Mouse (Mus musculus) neural tube, embryonic 14.5 days (tissue): ENCODE data around the gene Cryzl1. TPM values are rescaled to one million over a fixed set of nuclear protein-coding genes. Genes with fewer than 3 reads are reported as not detected.

Experiments used
- ATAC-seq: fragments of 200-750 bp; cut with Nextera tagmentation; 2 replicates; pipeline ENCODE4 v1.8.0; 2017; ENCODE audit warnings: low read depth, mild to moderate bottlenecking, moderate TSS enrichment, moderate library complexity
- H3K27ac ChIP-seq: fragments of 300-500 bp; sonication (generic); 2 replicates; pipeline ENCODE4 v1.5.1; 2014; ENCODE audit warnings: low read depth, mild to moderate bottlenecking, control low read depth, low read length, moderate library complexity, mixed read lengths
- H3K27me3 ChIP-seq: fragments of 300-500 bp; sonication (generic); 2 replicates; pipeline ENCODE4 v1.6.1; 2014; ENCODE audit warnings: low read length; ENCODE audit not compliant: control insufficient read depth, insufficient read depth
- H3K36me3 ChIP-seq: fragments of 300-500 bp; sonication (generic); 2 replicates; pipeline ENCODE4 v1.6.1; 2014; ENCODE audit warnings: low read length, mixed read lengths; ENCODE audit not compliant: control insufficient read depth, insufficient read depth
- H3K4me1 ChIP-seq: fragments of 300-500 bp; sonication (generic); 2 replicates; pipeline ENCODE4 v1.6.1; 2014; ENCODE audit warnings: low read length; ENCODE audit not compliant: control insufficient read depth, insufficient read depth
- H3K4me2 ChIP-seq: fragments of 300-500 bp; sonication (generic); 2 replicates; pipeline ENCODE4 v1.6.1; 2014; ENCODE audit warnings: mild to moderate bottlenecking, low read depth, low read length, control low read depth
- H3K4me3 ChIP-seq: fragments of 300-500 bp; sonication (generic); 2 replicates; pipeline ENCODE4 v1.5.1; 2014; ENCODE audit warnings: low read depth, low read length, control low read depth, mixed read lengths
- H3K9ac ChIP-seq: fragments of 300-500 bp; sonication (generic); replicated peaks from 2 replicates; pipeline ENCODE4 v1.6.1; 2014; ENCODE audit warnings: low read depth, mild to moderate bottlenecking, control low read depth, low read length, mixed read lengths
- H3K9me3 ChIP-seq: fragments of 300-500 bp; sonication (generic); 2 replicates; pipeline ENCODE4 v1.6.1; 2016; ENCODE audit warnings: low read length; ENCODE audit not compliant: control insufficient read depth
- WGBS: fragments of 180-500 bp; shearing (Covaris S2); extraction: QIAGEN DNeasy Blood & Tissue Kit; methylation state at CpG from one replicate; pipeline ENCODE4 v1.1.7; 2014; 5-methylcytosine and 5-hydroxymethylcytosine counted together
- polyA plus RNA-seq: library from polyadenylated mRNA; unstranded; fragments of >200 nt; fragmentation: Nextera tagmentation; extraction: Ambion mirVana; gene quantifications from 2 replicates; pipeline ENCODE4 v1.2.1, GENCODE M21; 2014

The Cryzl1 gene
- polyA plus RNA-seq, 1 experiment from 2014 or later: 118 TPM

GRCm38 (mm10) chr16:91688023-91688618, 40.7 kb downstream of the Cryzl1 start:
- 1% methylated on average over 50 of the region's 51 CpGs for WGBS
- Histone ChIP-seq H3K4me1 (peaks cover 8% of the 10 kb centered on the region; the same call in 1 of the 2 replicates), H3K4me3 (peak overlapping the region; percentile 86), H3K9me3 (no peaks in the 10 kb centered on the region), H3K27me3 (no peaks in the 10 kb centered on the region), H3K9ac (peak overlapping the region; percentile 83), H3K4me2 (peak overlapping the region; percentile 82), H3K36me3 (peaks cover 21% of the 10 kb centered on the region), H3K27ac (peak overlapping the region; percentile 83)
- ATAC-seq: peak; percentile 60

DNA sequence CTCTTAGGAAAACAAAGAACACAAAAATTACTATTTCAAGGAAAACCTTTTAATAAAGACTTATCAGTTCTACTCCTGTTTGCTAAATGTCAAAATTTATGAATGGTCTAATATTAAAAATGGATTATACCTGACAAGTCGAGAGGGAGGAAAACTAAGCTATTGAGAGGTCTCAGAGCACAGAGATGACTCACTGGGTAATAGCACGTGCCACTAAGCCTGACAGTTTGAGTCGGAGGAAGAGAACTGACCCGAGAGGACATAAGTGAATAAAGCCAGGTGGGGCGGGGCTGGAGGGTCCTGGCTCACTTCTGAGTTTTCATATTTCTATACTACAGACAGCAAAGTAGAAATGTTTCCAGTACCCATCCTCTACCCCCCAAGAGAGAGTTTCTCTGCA, 42.4 kb downstream of the Cryzl1 start:
- Histone ChIP-seq H3K4me2 (no peak overlapping the region), H3K4me3 (no peak overlapping the region), H3K27ac (no peak overlapping the region), H3K9me3 (no peaks in the 10 kb centered on the region), H3K4me1 (peaks cover 8% of the 10 kb centered on the region; the same call in 1 of the 2 replicates), H3K36me3 (peaks cover 29% of the 10 kb centered on the region), H3K9ac (no peak overlapping the region), H3K27me3 (no peaks in the 10 kb centered on the region)
- ATAC-seq: no peak
- 89% methylated on average over 5 of the region's 5 CpGs for WGBS

DNA sequence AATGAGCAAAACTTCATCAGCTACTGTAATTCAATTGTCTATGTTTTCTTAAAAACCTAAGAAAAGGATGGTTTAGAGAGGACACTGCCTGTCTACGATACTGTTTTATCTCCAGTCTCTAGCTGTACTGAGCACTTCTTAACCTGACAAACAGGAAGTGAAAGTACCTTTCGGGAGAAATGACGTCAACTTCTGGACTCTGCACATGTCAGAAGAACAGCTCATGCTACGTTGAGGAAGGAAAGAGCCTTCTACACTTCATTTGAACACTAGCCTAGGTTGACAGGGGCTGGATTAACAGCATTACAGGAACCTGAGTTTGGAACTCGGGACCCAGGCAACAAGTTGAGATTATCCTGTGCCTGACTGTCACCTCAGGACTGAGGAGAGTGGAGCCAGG, 43.2 kb downstream of the Cryzl1 start:
- H3K9ac ChIP-seq: no peak overlapping the region
- peaks cover 36% of the 10 kb centered on the region for H3K36me3 ChIP-seq
- H3K27ac ChIP-seq: no peak overlapping the region
- H3K4me3 ChIP-seq: no peak overlapping the region
- no peak for ATAC-seq
- no peak overlapping the region for H3K4me2 ChIP-seq
- 93% methylated on average over 5 of the region's 5 CpGs for WGBS
- H3K4me1 ChIP-seq: peaks cover 8% of the 10 kb centered on the region; the same call in 1 of the 2 replicates
- no peaks in the 10 kb centered on the region for H3K9me3 ChIP-seq
- H3K27me3 ChIP-seq: no peaks in the 10 kb centered on the region

- no peaks in the 10 kb centered on the region for H3K9me3 ChIP-seq
- ATAC-seq: no peak
Observed at GRCm38 (mm10) chr16:91680656-91681055, 48.1 kb downstream of the Cryzl1 start.

GRCm38 (mm10) chr16:91678147-91678911, 50.4 kb downstream of the Cryzl1 start:
- no peaks in the 10 kb centered on the region for H3K4me1 ChIP-seq
- 93% methylated on average over 5 of the region's 5 CpGs for WGBS
- no peak overlapping the region for H3K4me3 ChIP-seq
- peaks cover 58% of the 10 kb centered on the region for H3K36me3 ChIP-seq
- H3K27me3 ChIP-seq: no peaks in the 10 kb centered on the region
- no peak overlapping the region for H3K9ac ChIP-seq
- H3K4me2 ChIP-seq: no peak overlapping the region
- no peaks in the 10 kb centered on the region for H3K9me3 ChIP-seq
- no peak for ATAC-seq
- no peak overlapping the region for H3K27ac ChIP-seq

More at GRCm38 (mm10) chr16:91680656-91681055, 48.1 kb downstream of the Cryzl1 start:
- no peak overlapping the region for H3K27ac ChIP-seq
- no peaks in the 10 kb centered on the region for H3K27me3 ChIP-seq
- 83% methylated on average over 5 of the region's 5 CpGs for WGBS
- no peak overlapping the region for H3K4me2 ChIP-seq
- peaks cover 66% of the 10 kb centered on the region for H3K36me3 ChIP-seq
- H3K4me3 ChIP-seq: no peak overlapping the region
- H3K4me1 ChIP-seq: no peaks in the 10 kb centered on the region
- no peak overlapping the region for H3K9ac ChIP-seq

GRCm38 (mm10) chr16:91674500-91674899, 54.3 kb downstream of the Cryzl1 start:
- H3K4me2 ChIP-seq: no peak overlapping the region
- no peak for ATAC-seq
- no peaks in the 10 kb centered on the region for H3K9me3 ChIP-seq
- H3K9ac ChIP-seq: no peak overlapping the region
- H3K36me3 ChIP-seq: peaks cover 70% of the 10 kb centered on the region
- 85% methylated on average over 4 of the region's 4 CpGs for WGBS
- no peak overlapping the region for H3K4me3 ChIP-seq
- H3K27ac ChIP-seq: no peak overlapping the region
- H3K4me1 ChIP-seq: no peaks in the 10 kb centered on the region
- H3K27me3 ChIP-seq: no peaks in the 10 kb centered on the region

- Histone ChIP-seq H3K4me2 (no peak overlapping the region), H3K36me3 (peaks cover 70% of the 10 kb centered on the region), H3K27ac (no peak overlapping the region), H3K4me1 (0 out of 2 replicates have a peak, but pooled peaks cover 3% of the 10 kb centered on the region), H3K4me3 (no peak overlapping the region), H3K9me3 (no peaks in the 10 kb centered on the region), H3K9ac (no peak overlapping the region), H3K27me3 (no peaks in the 10 kb centered on the region)
- ATAC-seq: no peak
- 96% methylated on average over 3 of the region's 3 CpGs for WGBS
Observed at GRCm38 (mm10) chr16:91663795-91664194, 65.0 kb downstream of the Cryzl1 start.

DNA sequence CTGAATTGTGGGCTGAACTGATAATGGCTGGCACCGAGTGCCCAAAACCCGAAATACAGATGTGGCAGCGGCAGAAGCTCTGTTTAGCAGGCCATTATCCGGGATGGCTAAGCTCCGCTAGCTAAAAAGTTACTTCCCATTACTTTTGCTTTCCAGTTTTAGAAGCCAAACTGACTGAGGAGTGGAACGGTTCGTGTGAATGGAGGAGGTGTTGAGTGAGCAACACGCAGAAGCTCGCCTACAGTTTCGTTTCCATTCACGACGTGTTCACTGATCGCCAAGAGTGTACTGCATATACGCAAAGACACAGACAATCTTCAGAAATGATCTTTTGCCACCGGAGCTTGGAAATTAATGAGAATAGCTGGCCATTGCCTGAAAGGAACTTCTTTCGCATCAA, 66.4 kb downstream of the Cryzl1 start:
- H3K4me2 ChIP-seq: no peak overlapping the region
- 0 out of 2 replicates have a peak, but pooled peaks cover 3% of the 10 kb centered on the region for H3K4me1 ChIP-seq
- H3K9me3 ChIP-seq: no peaks in the 10 kb centered on the region
- WGBS: 96% methylated on average over 16 of the region's 16 CpGs
- no peaks in the 10 kb centered on the region for H3K27me3 ChIP-seq
- ATAC-seq: no peak
- H3K9ac ChIP-seq: no peak overlapping the region
- H3K4me3 ChIP-seq: no peak overlapping the region
- no peak overlapping the region for H3K27ac ChIP-seq
- peaks cover 84% of the 10 kb centered on the region for H3K36me3 ChIP-seq

GRCm38 (mm10) chr16:91661397-91661796, 67.4 kb downstream of the Cryzl1 start:
- Histone ChIP-seq H3K9me3 (no peaks in the 10 kb centered on the region), H3K9ac (no peak overlapping the region), H3K4me1 (0 out of 2 replicates have a peak, but pooled peaks cover 3% of the 10 kb centered on the region), H3K4me3 (no peak overlapping the region), H3K4me2 (no peak overlapping the region), H3K27me3 (no peaks in the 10 kb centered on the region), H3K27ac (no peak overlapping the region), H3K36me3 (peaks cover 86% of the 10 kb centered on the region)
- WGBS: 52% methylated on average over 1 of the region's 1 CpGs
- ATAC-seq: no peak
